Mouse (Mus musculus): ENCODE measurements around the gene Nek2.

- TF ChIP-seq EP300 (IDR thresholded peaks at IDR 0.05; ENCODE audit: low read depth), result no peak
- no peak for TF ChIP-seq CTCF (IDR thresholded peaks at IDR 0.05; ENCODE audit: low read depth)
Observed at GRCm38 (mm10) chr1:191856886-191857651, 35.8 kb downstream of the Nek2 start.
